Mouse (Mus musculus) cerebellum, adult 2 months (tissue): ENCODE measurements around the gene Tmem204. TPM values are rescaled to one million over a fixed set of nuclear protein-coding genes. Genes with fewer than 3 reads are reported as not detected.

Experiments
- DNase-seq, 2 experiments: peaks; one replicate each; pipeline ENCODE4 v3.0.0; 2021
- H3K27ac ChIP-seq: fragments of 200-500 bp; 2 replicates; pipeline ENCODE4 v1.5.1; 2012; ENCODE audit warnings: low read length, control low read depth, inconsistent platforms; ENCODE audit not compliant: insufficient read depth
- H3K27me3 ChIP-seq: fragments of 200-500 bp; 2 replicates; pipeline ENCODE4 v1.6.1; 2012; ENCODE audit warnings: inconsistent platforms, mild to moderate bottlenecking, low read length, moderate library complexity; ENCODE audit not compliant: control insufficient read depth, insufficient read depth
- H3K4me1 ChIP-seq: fragments of 200-500 bp; 2 replicates; pipeline ENCODE4 v1.6.1; 2011; ENCODE audit warnings: low read length; ENCODE audit not compliant: control insufficient read depth, insufficient read depth
- H3K4me3 ChIP-seq: fragments of 200-500 bp; replicated peaks from 2 replicates; pipeline ENCODE3; 2011; ENCODE audit warnings: mild to moderate bottlenecking, low read depth, low read length, control low read depth; ENCODE audit not compliant: insufficient read depth
- CTCF ChIP-seq: fragments of 200-500 bp; IDR thresholded peaks from 2 replicates; pipeline ENCODE4 v1.5.1; 2011; ENCODE audit warnings: low read depth, mild to moderate bottlenecking, control low read depth, low read length, moderate library complexity, borderline replicate concordance; ENCODE audit not compliant: insufficient read depth
- POLR2A ChIP-seq: fragments of 200-500 bp; IDR thresholded peaks from 2 replicates; pipeline ENCODE4 v1.6.1; 2011; ENCODE audit warnings: low read length, control low read depth, borderline replicate concordance; ENCODE audit not compliant: insufficient read depth
- WGBS: fragments of 180-500 bp; shearing (Covaris S2); methylation state at CpG from one replicate; pipeline ENCODE4 v1.1.7; 2018; 5-methylcytosine and 5-hydroxymethylcytosine counted together
- polyA plus RNA-seq: library from polyadenylated mRNA; depleted of rRNA; stranded (reverse); fragments of >200 nt; gene quantifications from 2 replicates; pipeline ENCODE4 v1.2.3, GENCODE M21; 2012

Tmem204 gene
- polyA plus RNA-seq, 1 experiment = 20.4 TPM

GRCm38 (mm10) chr17:25082887-25083286 lies 504 bp downstream of the Tmem204 start:
- H3K4me1 ChIP-seq = peaks cover 4% of the 10 kb centered on the region
- TF ChIP-seq CTCF = no peak
- no peak for TF ChIP-seq POLR2A
- no peak overlapping the region for H3K27ac ChIP-seq
- no peak for DNase-seq
- WGBS = 88% methylated on average over 3 of the region's 3 CpGs
- no peak overlapping the region for H3K4me3 ChIP-seq
- no peaks in the 10 kb centered on the region for H3K27me3 ChIP-seq

- no peak for DNase-seq
- H3K4me1 ChIP-seq = peaks cover 9% of the 10 kb centered on the region
- no peaks in the 10 kb centered on the region for H3K27me3 ChIP-seq
- H3K4me3 ChIP-seq = no peak overlapping the region
- WGBS = 70% methylated on average over 14 of the region's 14 CpGs
- TF ChIP-seq POLR2A (no peak), CTCF (0 out of 2 replicates have a peak, but pooled peaks have one; percentile 7)
- H3K27ac ChIP-seq = no peak overlapping the region
Measured at GRCm38 (mm10) chr17:25082081-25082847, 1.1 kb downstream of the Tmem204 start.

- Histone ChIP-seq H3K27me3 (no peaks in the 10 kb centered on the region), H3K4me3 (no peak overlapping the region), H3K27ac (no peak overlapping the region), H3K4me1 (peaks cover 20% of the 10 kb centered on the region)
- 84% methylated on average over 11 of the region's 11 CpGs for WGBS
- TF ChIP-seq POLR2A (no peak), CTCF (no peak)
- DNase-seq = no peak
Measured at GRCm38 (mm10) chr17:25080960-25081381, 2.4 kb downstream of the Tmem204 start.

GRCm38 (mm10) chr17:25080210-25080609 lies 3.2 kb downstream of the Tmem204 start:
- no peak overlapping the region for H3K27ac ChIP-seq
- 88% methylated on average over 13 of the region's 13 CpGs for WGBS
- peaks cover 20% of the 10 kb centered on the region for H3K4me1 ChIP-seq
- DNase-seq = no peak
- TF ChIP-seq CTCF (no peak), POLR2A (no peak)
- no peaks in the 10 kb centered on the region for H3K27me3 ChIP-seq
- H3K4me3 ChIP-seq = peak overlapping the region; percentile 11

GRCm38 (mm10) chr17:25077771-25078372 lies 5.5 kb downstream of the Tmem204 start:
- DNase-seq = peak; percentile 68 to 73
- no peak for TF ChIP-seq CTCF
- no peak for TF ChIP-seq POLR2A
- Histone ChIP-seq H3K4me3 (peak overlapping the region; percentile 4), H3K27ac (peak overlapping the region; percentile 23), H3K27me3 (no peaks in the 10 kb centered on the region), H3K4me1 (peaks cover 20% of the 10 kb centered on the region)
- 3% methylated on average over 13 of the region's 13 CpGs for WGBS

GRCm38 (mm10) chr17:25076906-25077305 lies 6.5 kb downstream of the Tmem204 start:
- Histone ChIP-seq H3K27me3 (no peaks in the 10 kb centered on the region), H3K4me1 (peaks cover 20% of the 10 kb centered on the region), H3K4me3 (no peak overlapping the region), H3K27ac (peak overlapping the region; percentile 23)
- no peak for TF ChIP-seq CTCF
- no peak for TF ChIP-seq POLR2A
- 9% methylated on average over 4 of the region's 4 CpGs for WGBS
- DNase-seq = peak; percentile 51 to 67

GRCm38 (mm10) chr17:25068690-25069089 lies 14.7 kb downstream of the Tmem204 start:
- H3K4me1 ChIP-seq = no peaks in the 10 kb centered on the region
- no peaks in the 10 kb centered on the region for H3K27me3 ChIP-seq
- H3K4me3 ChIP-seq = no peak overlapping the region
- TF ChIP-seq CTCF (no peak), POLR2A (no peak)
- H3K27ac ChIP-seq = no peak overlapping the region
- 76% methylated on average over 2 of the region's 2 CpGs for WGBS
- no peak for DNase-seq

- H3K4me3 ChIP-seq = no peak overlapping the region
- H3K27ac ChIP-seq = no peak overlapping the region
- no peak for TF ChIP-seq POLR2A
- H3K4me1 ChIP-seq = no peaks in the 10 kb centered on the region
- 78% methylated on average over 8 of the region's 8 CpGs for WGBS
- H3K27me3 ChIP-seq = no peaks in the 10 kb centered on the region
- no peak for DNase-seq
Measured at GRCm38 (mm10) chr17:25067442-25067851, 15.9 kb downstream of the Tmem204 start.
